Mouse (Mus musculus) lung, postnatal 36 days (tissue): Measurements from ENCODE around the gene Zbtb24.
A peak's percentile ranks its signal among the peaks of the same experiment; 100 is the strongest.

ENCODE experiments used
- DNase-seq: peaks from one replicate; pipeline ENCODE4 v3.0.0; 2022; ENCODE audit warnings: mixed read lengths

Zbtb24 gene

GRCm38 (mm10) chr10:41505446-41505845 lies 55.3 kb downstream of the Zbtb24 start:
- peak; percentile 91 for DNase-seq

- peak; percentile 56 for DNase-seq
Measured at GRCm38 (mm10) chr10:41509160-41509559, 59.0 kb downstream of the Zbtb24 start.

- DNase-seq: no peak
Measured at GRCm38 (mm10) chr10:41514301-41514700, 64.1 kb downstream of the Zbtb24 start.

- DNase-seq: peak; percentile 28
Measured at GRCm38 (mm10) chr10:41514921-41515320, 64.7 kb downstream of the Zbtb24 start.
